Mouse (Mus musculus) left cerebral cortex, adult 18-20 months (tissue): ENCODE measurements at regions not wholly inside any gene's neighbourhood (a gene's known extent, or its start where the extent isn't known, plus 50 kb on each side); places are given as distances from the start of the nearest gene placed in this dataset.

Experiments used
- DNase-seq, 2 experiments: peaks; one replicate each; pipeline ENCODE4 v3.0.0; 2021 to 2022; ENCODE audit warnings: low spot score in 2 of 2, mixed read lengths in 1 of 2

DNA sequence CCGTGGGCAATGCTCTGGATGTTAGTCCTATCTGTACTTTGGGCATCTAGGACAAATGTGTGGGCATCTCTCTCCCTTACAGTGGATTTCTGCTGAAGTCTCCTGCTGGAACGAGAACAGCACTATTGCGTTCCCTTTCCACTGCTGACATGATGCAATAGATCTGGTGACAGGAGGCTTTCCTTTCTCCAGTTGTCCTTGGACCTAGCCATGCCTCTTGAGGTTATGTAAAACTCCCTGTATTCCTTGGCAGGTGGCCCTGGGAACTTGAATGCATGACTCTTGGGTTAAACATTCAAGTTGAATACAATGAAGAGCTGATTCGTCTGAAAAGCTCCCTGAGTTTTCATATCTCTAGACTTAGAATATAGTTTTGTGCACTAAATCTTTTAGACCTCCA, 386.1 kb upstream of the A1bg start:
- DNase-seq, result no peak

DNA sequence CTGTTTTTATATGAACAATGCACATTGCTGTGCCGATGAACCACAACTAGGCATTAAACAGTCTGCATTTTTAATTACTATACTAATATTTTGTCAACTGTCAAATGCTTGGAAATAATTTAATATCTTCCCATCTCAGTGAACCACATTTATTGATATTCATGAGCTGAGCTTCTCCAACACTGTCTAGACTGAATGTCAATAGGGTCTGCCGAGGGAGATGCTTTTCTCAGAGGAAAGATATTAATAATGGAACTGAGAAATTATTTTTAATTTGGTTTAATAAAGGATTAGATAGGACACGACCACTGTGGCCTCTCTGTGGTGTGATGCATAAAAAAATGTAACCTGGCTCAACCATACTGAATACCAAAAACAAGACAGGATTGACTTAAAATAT, 381.7 kb upstream of the A1bg start:
- no peak for DNase-seq

DNA sequence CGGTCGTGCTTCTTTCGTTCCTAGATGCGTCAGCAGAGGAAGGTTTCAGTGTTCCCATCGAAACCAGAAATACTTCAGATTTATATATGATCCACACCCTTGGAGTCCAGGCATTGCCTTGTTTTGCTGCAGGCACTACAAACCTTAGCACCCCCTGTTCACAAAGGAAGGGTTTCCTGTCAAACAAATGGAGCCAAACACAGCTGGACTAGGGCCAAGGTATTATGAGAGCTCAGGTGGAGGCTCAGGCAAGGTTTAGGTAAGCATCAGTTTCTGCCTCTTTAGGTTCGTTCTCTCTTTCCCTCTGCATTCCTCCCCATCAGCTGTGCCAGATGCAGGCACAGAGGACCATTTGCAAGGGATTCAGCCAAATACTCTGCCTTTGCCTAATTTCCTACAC, 377.0 kb upstream of the A1bg start:
- no peak for DNase-seq

DNA sequence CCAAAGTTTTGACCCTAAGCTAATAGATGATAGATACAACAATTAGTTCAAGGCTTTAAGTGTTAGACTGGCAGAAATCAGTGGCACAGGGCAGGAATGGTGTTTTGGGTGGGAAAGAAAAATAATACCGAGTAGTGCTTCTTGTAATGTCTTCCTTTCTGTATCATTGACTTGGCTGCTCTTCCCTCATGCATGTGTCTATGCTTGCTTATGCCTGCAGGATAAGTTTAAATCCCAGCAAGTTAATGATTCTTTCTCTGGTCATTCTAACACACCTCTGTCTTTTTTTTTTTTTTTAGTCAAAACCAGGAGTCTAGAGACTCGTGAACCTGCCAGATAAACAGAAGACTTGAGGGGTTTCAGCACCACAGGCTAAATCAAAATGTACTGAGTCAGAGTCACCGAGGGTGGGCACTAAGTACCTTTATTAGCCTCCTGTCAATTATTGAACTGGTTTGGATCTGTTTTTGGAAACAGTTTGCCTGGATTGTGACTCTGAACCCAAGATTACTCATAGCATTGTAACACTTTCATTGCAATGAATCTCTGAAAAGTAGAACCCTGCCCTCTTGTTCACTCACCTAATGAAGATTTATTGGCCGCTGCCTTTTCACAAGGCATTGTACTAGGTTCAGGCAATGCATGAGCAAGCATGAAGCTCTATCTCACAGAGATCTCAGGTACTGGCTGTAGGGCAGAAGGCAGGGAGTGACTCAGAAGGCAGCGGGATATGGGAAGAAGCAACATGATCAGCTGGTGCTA, 374.8 kb upstream of the A1bg start:
- DNase-seq, result no peak

DNA sequence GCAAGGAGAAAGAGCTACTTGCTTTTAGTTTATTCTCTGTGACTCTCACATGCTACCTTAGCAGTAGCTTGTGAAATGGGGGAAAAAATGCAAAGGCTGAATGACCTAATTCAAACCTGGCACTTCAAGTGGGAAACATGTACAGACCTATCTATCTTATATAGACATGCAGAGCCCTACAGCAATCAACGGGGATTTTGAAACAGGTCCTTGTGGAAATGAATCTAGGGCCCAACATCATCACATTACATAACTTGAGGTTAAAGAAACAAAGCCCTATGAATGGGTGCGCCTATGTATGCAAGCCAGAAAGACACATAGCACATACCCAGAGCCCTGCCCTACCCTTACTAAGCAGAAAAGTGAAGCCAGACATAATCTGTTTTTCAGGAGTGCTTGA, 371.8 kb upstream of the A1bg start:
- no peak for DNase-seq

DNA sequence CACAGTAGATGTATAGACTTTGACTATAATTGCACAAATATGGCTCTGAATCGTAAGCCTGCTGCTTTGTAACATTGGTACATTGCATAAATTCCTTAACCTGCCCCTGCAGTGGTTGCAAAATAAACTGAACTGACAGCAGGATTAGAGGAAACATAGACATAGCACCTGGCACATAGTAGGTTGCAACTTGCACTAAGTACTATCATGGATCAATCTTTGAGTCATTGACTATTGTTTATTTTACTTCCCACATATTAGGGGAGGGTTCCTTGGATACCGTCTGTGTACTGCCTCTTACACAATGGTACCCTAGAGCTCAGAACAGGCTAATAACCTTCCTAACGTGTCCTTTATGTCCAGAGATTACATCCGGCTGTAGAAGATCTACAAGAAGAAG, 371.3 kb upstream of the A1bg start:
- DNase-seq, result no peak

DNA sequence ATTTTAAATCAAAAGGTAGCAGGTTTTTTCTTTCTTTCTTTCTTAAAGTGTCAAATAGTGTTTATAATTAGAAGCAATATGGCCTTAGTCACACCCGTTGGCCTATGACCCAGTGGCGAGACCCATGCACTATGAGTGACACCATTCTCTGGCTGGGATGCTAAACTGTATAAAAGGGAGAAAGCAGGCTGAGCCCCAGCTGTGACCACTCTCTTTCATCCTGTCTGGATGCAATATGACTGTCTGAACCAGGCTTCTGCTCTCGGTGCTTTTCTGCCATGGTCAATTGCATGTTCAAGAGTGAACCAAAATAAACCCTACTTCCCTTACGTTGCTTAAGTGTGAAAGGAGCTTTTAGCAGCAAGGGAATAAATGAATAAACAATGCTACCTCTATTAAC, 346.0 kb upstream of the A1bg start:
- no peak for DNase-seq

DNA sequence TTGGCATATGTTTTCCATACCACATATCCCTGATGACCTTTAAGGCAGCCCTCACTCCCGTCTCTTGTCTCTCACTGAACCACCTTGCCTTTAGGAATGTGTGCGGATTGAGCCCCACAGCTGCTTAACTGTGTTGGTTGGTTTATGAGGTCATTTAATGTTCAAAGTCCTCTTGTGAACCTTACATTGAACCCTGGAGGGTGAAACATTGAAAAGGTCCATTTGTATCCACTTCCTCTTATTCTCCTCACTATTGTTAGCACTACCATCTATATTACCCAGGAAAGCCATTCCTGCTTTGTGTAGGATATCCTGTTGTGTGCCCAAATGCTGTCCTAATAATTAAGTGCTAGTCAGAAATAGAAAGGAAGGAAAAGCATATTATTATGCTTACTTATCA, 336.2 kb upstream of the A1bg start:
- no peak for DNase-seq

DNA sequence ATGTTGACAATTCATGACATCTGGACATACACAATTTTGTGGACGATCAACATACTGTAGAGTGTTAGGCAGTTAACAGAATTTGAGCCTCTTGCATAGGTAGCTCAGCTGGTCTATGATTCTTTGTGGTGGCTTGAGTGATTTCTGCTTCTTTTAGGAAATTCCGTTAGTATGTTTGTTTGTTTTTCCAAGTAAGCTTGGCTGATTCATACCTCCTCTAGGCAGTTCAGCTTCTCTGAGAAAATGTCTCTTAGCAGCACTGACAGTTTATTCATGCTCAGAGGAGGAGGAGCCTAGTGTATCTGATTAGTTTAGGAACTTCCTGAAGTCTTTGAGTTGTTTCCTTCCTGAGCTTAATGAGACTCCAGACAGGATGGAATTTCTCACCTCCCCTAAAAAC, 321.7 kb upstream of the A1bg start:
- DNase-seq, result no peak

DNA sequence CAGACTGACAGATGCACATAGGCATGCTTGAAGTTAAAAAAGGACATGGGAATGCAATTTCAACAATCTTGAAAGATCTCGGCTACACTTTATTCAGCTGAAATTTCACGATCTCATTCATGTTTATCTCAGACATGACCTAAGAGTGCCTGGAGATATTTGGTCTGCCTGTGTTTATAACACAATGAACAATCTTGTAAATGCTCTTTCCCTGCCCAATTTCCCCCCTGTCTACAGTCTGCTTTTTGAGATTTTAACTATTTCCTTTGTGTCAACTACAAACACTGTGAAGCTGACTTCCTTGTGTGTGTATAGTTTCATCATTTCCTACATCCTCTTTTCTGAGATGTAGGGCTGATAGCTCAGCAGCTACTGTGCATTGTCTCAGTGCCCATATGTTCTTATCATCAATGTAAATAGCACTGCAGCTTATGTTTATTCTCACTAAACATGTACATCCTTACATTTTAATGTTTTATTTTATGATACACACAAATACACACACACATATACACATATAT, 319.4 kb upstream of the A1bg start:
- no peak for DNase-seq

DNA sequence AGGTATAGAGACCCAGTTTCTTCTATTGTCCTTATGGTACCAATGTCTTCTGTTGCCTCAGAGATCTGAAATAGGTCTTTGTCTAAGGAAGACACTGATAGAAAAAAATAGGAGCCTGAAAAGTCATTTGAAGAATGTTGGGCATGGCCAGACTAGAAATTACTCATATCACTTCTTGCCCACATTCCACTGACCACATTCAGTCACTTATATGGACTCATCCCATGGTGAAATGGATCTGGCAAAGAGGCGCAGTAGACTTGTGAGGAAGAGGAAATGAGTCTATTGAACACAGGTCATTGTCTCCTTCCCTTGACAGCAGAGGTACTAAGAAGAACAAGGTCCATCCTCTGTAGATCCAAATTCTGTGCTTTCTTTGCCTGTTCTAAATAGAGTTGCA, 318.9 kb upstream of the A1bg start:
- no peak for DNase-seq

DNA sequence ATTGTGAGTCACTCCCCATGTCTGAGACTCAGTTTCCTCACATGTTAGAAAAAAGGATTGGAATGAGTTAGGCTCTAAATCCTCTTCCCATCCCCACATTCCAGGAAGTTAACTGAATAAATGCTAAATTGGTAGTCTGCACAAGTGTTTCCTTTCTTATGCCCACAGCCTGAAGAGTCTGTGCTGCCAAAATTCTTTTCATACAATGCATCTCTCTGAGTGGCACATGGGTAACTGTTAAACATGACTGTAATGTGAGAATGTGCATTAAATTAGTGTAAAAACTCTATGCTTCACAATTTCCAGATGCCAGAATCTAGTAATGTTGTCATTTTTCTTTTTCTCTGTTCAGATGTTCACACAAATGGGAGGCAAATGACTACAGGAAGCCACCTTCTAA, 317.5 kb upstream of the A1bg start:
- no peak for DNase-seq

DNA sequence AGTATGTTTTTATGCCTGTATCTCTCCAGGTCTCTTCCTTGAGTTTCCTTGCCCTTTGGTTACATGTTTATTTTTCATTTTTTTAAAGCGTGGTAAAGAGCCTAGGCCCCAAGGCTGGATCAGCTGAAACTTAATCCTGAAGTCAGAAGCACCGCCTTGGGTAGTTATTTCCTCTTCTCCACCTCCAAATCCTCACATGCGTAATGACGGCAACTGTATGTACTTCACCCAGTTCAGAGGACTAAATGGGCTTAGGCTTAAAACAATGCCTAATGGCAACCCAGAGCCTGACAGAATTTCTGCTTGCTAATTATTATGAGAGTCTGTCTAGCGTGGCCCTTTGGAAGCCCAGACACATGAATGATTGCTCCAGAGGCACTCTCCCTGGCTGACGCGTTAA, 316.6 kb upstream of the A1bg start:
- DNase-seq, result no peak

DNA sequence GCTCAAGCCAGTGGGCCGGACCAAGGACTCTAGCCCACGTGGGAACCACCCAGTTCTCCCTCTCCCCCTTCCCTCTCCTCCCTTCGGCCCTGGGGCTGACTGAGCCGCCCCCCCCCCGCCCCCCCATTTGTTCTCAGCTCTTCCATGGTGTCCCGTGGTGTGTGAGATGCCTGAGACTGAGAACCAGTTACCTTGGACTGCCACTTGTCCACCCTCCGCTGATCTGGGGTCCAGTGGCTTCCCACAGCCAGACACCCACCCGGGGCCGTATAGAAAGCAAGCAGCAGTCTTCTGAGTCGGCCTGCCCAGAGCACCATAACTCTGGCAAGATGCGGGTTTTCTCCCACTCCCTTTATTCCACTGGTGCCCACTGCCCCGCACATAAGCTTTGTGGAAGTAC, 316.2 kb upstream of the A1bg start:
- DNase-seq, result no peak

DNA sequence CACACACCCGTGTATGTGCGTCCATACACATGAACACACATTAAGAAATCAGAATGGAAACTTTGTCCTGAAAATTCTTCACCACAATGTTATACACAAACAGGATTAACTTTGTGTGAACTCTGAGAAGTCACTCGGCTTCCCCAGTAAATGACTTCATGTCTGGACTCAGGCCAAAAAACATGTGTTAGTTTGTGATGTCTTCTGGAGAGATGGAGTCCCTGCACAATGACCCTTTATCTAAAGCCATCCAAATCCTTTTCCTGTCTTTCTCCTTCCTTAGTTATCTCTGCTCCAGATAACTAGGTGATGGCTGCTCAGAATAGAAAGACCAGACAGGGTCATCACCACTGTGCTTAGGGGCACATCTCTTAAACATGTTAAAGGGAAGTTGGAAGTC, 306.8 kb upstream of the A1bg start:
- DNase-seq, result no peak

DNA sequence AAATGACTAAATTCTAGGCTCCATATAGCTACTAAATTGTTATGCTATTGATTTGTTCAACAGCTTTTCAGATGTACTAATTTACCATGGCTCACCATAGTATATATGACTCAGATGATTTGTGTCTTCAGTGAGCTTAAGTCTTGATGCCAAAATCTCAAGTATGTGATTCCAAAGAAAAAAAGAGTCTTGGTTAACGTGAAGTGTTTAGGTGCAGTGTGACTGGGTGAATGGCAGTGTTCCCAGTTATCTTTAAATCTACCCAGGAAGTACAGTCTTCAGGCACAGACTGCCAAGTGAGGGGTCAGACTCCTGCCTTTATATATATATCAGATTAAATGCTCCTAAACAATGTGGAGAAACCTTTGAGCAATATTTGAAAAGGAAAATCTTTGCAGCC, 300.1 kb upstream of the A1bg start:
- no peak for DNase-seq

DNA sequence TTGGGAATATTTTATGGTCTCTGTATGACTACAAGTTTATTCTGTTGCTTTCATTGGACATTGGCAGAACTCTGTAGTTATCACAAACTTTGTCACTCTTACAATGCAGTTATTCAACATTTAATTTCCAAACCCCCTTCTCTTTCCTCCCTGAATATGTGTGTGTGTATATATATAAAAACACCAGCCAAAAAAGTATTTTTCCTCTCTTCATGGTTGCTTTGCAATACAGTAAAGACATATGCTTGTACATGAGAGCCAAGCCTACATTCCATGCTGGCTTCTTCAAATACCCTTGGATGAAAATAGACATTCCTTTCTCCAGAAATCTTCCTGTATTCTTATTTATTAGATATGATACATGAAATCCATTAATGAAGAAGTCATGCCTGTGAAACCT, 287.3 kb upstream of the A1bg start:
- DNase-seq, result no peak

DNA sequence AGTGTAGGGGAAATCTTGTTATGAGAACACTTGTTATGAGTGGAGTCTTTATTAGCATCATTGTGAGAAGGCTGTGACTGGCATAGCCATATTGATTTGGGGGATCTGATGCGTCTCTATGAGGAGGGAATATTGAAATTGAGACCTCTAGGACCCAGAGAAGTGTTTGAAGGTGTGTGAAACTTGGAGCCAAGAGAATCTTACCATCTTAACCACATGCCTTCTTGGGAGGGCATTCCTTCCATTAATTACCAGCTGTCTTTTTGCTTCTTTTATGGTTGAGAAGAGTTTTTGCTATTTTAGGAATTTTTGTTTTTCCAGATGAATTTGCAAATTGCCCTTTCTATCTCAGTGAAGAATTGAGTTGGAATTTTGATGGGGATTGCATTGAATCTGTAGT, 267.2 kb upstream of the A1bg start:
- DNase-seq, result no peak

DNA sequence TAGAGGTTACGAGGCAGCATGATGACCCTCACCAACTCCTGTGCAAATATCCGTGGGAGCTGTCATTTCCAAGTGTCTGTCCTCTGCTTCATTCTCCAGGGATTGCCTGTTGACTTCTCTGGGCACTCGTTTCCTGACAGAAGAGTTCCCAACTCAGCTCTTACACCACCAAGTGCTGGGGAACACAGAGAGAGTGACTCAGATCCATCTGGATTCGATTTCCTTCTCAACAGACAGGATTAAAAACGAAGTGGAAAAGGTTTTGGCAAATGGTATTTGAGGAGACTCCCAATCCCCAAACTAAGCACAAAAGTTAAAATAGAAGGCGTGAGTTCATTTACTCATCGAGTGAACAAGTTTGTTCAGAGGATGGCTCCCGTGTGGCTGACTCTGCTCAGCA, 266.7 kb upstream of the A1bg start:
- no peak for DNase-seq

DNA sequence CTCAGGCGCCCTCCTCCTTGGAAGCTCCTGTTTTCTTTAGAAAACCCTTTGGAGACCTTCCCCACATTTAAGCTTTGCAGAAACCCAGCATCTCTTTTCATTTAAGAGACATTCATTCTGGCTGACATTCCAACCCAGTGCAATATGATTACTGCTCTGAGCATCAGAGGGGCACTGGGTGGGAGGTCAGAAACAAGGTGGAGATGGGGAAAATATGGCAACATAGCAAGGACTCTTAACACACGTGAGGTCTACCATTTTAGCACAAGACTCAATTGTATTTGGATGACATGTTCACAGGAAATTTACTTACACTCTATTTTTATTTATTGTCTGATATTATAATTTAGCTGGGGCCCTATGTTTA, 261.8 kb upstream of the A1bg start:
- no peak for DNase-seq

DNA sequence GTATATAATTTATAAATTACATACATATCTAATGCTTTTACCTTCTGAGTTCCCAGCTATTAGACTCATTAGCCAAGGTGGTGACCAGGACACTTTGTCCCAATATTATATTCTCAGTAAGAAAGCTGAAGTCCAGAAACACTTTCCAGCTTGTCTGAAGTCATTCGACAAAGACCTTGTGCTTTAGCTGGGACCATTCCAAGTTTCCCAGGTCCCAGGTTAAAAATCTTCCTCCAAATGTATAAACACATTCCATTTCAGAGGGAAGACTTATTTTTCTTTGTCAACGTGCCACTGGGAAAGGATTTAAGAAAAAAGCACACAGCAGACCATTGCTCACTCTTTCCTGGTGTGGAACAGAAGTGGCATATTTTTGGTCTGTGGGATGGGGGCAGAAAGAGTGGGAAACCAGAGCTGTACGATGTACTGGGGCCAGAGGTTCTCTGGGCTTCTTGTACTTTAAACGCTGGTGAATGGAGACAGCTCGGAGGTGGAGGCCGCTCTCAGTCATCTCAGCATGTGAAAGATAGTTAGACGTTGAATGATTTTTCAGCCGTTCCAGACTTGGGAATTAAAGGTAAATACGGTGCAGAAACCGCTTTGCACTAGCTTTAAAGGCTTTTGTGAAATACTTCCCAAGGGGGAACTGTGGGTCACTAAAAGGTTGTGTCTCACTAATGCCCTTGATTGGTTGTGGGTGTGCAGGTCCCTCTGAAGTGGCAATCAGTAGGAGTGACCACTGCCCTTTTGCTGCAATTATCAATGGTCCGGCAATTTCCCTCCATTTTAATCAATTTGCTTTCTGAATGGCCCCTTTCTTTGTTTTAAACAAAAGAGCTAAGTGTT, 261.2 kb upstream of the A1bg start:
- no peak for DNase-seq

DNA sequence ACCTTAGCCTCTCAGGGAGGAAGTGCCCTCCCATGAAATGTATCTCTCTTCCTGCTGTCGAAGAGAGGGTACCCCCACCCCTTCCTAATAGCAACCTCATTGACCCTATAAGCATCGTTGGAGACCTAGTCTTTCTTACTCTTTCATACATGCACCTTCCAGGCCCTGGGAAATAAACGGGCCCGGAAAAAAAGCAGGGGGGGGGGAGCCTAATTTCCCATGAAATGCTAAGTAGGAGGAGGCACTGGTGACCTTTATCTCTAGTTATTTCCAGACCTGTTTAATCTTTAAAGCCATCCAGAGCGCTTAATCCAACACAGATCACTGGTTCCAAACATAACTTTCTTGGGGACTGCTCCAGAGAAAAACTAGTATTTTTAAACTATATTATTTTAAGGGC, 260.5 kb upstream of the A1bg start:
- no peak for DNase-seq
